Comparison of ENCODE assay signal across 8 mouse cellular contexts in the genomic region with DNA sequence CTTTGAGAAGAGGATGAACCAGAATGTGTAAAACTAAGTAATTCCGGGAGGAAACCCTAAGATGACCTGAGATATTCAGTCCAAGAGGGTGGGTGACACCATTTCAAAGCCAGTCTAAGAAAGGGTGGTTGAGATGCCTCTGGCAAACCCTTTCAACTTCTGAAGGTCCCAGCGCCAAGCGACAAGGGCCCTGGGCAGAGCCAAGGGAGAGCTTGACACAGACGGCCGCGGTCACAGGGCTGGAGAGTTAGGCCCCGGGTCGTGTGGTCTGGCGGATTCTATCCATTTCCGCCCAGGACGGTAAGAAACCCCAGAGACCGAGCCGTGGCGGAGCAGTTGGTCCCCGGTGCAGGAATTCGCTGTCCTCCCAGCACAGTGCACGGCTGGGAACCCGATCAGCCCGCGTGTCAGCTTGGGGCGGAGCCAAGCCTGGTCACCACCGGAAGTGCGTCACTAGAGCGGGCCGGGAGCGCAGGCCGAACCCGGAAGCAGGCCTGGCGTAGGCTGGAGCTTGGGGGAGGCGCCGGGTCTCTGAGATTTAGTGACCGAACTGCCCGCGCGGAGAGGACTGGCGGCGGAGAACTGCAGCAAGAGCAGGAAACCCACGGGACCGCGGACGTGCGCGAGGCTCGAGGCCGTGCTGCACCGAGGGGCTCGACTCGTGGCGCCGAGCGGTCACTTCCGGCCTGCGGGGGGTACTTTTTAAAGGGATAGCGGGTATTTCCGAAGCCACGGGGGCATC. TPM values are rescaled to one million over a fixed set of nuclear protein-coding genes. Genes with fewer than 3 reads are reported as not detected.
DNase-seq lines count a peak whose midpoint lies in the region; ATAC-seq lines count a peak whose summit lies in the region.

No protein-coding gene starts in this region.

- intact Hi-C loops in gastrocnemius, postnatal 14 days (cut with DNase I; ENCODE audit: low total_unique reads): no loop called here
- intact Hi-C loops in left cerebral cortex, postnatal 10 days (cut with DNase I): no loop called here

- peak; percentile 94 for ATAC-seq in inflammation-experienced regulatory T-cells, adult 6 months
- ATAC-seq in megakaryocyte-erythroid progenitor cell, adult 5-6 weeks (replicated peaks; ENCODE audit: low FRiP score, low TSS enrichment, poor library complexity, severe bottlenecking): peak; percentile 97

- DNase-seq in adipocyte (ENCODE audit: low spot score): peak; percentile 97
- DNase-seq in embryo, embryonic 10 days (ENCODE audit: low spot score): peak; percentile 98
- DNase-seq in gastrocnemius, postnatal 14 days: peak; percentile 96
- peak; percentile 92 to 97 for DNase-seq in left cerebral cortex, postnatal 10 days (ENCODE audit: extremely low spot score in 1 of 2, low spot score in 2 of 2)
- peak; percentile 95 for DNase-seq in right cerebral cortex, postnatal 25 days
- peak; percentile 92 to 97 for DNase-seq in urinary bladder, postnatal 4 days (ENCODE audit: low spot score in 2 of 2)

RNA-seq across cellular contexts. Expression of a gene that starts 22.0 kb away (rescaled TPM):
- total RNA-seq in gastrocnemius, postnatal 14 days (2021): not detected
- polyA plus RNA-seq in inflammation-experienced regulatory T-cells, adult 6 months (2017; shearing (Covaris generic)): not detected
- total RNA-seq in left cerebral cortex, postnatal 10 days (2021): 1 to 10 TPM in 1 of 2 experiments, under 1 TPM in 1; 0.93 to 1.8 TPM
- total RNA-seq in megakaryocyte-erythroid progenitor cell, adult 5-6 weeks (2014; fragmentation: Nextera tagmentation): not detected in 2 replicates
- not detected in 2 replicates for total RNA-seq in megakaryocyte-erythroid progenitor cell, adult 5-6 weeks (2017)

RNA-seq across cellular contexts. Expression of a gene that starts 34.2 kb away (rescaled TPM):
- 1 to 10 TPM; 6.2 to 7.6 TPM for total RNA-seq in gastrocnemius, postnatal 14 days (2021)
- 10 to 100 TPM; 14.7 to 19.7 (median 18.6) TPM for polyA plus RNA-seq in inflammation-experienced regulatory T-cells, adult 6 months (2017; shearing (Covaris generic))
- 10 to 100 TPM; 24.5 to 25.1 TPM for total RNA-seq in left cerebral cortex, postnatal 10 days (2021)
- 15.0 and 19.6 TPM in 2 replicates for total RNA-seq in megakaryocyte-erythroid progenitor cell, adult 5-6 weeks (2014; fragmentation: Nextera tagmentation)
- 24.1 and 27.5 TPM in 2 replicates for total RNA-seq in megakaryocyte-erythroid progenitor cell, adult 5-6 weeks (2017)

Comparison
In these comparisons a context has a peak if more than half of its experiments do, and no peak if none do; other contexts are left out.
1. Peak in every context shown above with its lines: DNase-seq and ATAC-seq.